Mouse (Mus musculus) intestine, postnatal 0 days (tissue): ENCODE measurements around the gene Ercc1. TPM values are rescaled to one million over a fixed set of nuclear protein-coding genes. Genes with fewer than 3 reads are reported as not detected.
A peak's percentile ranks its signal among the peaks of the same experiment; 100 is the strongest.

Experiments used
- ATAC-seq: fragments of 200-750 bp; cut with Nextera tagmentation; 2 replicates; pipeline ENCODE4 v1.8.0; 2017; ENCODE audit warnings: mild to moderate bottlenecking, moderate TSS enrichment, moderate library complexity
- H3K27ac ChIP-seq: fragments of 300-500 bp; sonication (generic); 2 replicates; pipeline ENCODE4 v1.5.1; 2014; ENCODE audit warnings: mild to moderate bottlenecking, low read depth, low read length, moderate library complexity
- H3K27me3 ChIP-seq: fragments of 300-500 bp; sonication (generic); replicated peaks from 2 replicates; pipeline ENCODE4 v1.6.1; 2014; ENCODE audit warnings: low read length, mixed read lengths; ENCODE audit not compliant: control insufficient read depth, insufficient read depth
- H3K36me3 ChIP-seq: fragments of 300-500 bp; sonication (generic); 2 replicates; pipeline ENCODE4 v1.6.1; 2014; ENCODE audit warnings: mild to moderate bottlenecking, moderate library complexity; ENCODE audit not compliant: control insufficient read depth, insufficient read depth
- H3K4me1 ChIP-seq: fragments of 300-500 bp; sonication (generic); replicated peaks from 2 replicates; pipeline ENCODE4 v1.6.1; 2014; ENCODE audit warnings: antibody characterized with exemption, low read length, mixed read lengths; ENCODE audit not compliant: control insufficient read depth, insufficient read depth
- H3K4me2 ChIP-seq: fragments of 300-500 bp; sonication (generic); replicated peaks from 2 replicates; pipeline ENCODE4 v1.6.1; 2014; ENCODE audit warnings: low read depth, mild to moderate bottlenecking, moderate library complexity
- H3K4me3 ChIP-seq: fragments of 300-500 bp; sonication (generic); 2 replicates; pipeline ENCODE4 v1.5.1; 2014; ENCODE audit warnings: low read depth, low read length
- H3K9ac ChIP-seq: fragments of 300-500 bp; sonication (generic); 2 replicates; pipeline ENCODE4 v1.6.1; 2014; ENCODE audit warnings: mild to moderate bottlenecking, low read depth, low read length
- H3K9me3 ChIP-seq: fragments of 300-500 bp; sonication (generic); 2 replicates; pipeline ENCODE4 v1.6.1; 2016; ENCODE audit warnings: mixed run types; ENCODE audit not compliant: control insufficient read depth
- CTCF ChIP-seq: sonication (generic); IDR thresholded peaks from 2 replicates; pipeline ENCODE4 v1.5.1; 2016; ENCODE audit warnings: low read depth, mild to moderate bottlenecking, control low read depth, antibody characterized with exemption, moderate library complexity
- WGBS: fragments of 180-500 bp; shearing (Covaris S2); extraction: QIAGEN DNeasy Blood & Tissue Kit; methylation state at CpG from one replicate; pipeline ENCODE4 v1.1.7; 2014; 5-methylcytosine and 5-hydroxymethylcytosine counted together
- polyA plus RNA-seq: library from polyadenylated mRNA; unstranded; fragments of >200 nt; fragmentation: Nextera tagmentation; extraction: Ambion mirVana; gene quantifications from 2 replicates; pipeline ENCODE4 v1.2.1, GENCODE M21; 2015

The Ercc1 gene
- polyA plus RNA-seq, 1 experiment from 2014 or later, result 22.1 TPM

- H3K9me3 ChIP-seq, result no peaks in the 10 kb centered on the region
- peaks cover 35% of the 10 kb centered on the region for H3K36me3 ChIP-seq
- no peak for ATAC-seq
- no peaks in the 10 kb centered on the region for H3K27me3 ChIP-seq
- no peak overlapping the region for H3K9ac ChIP-seq
- H3K27ac ChIP-seq, result no peak overlapping the region
- no peaks in the 10 kb centered on the region for H3K4me1 ChIP-seq
- H3K4me2 ChIP-seq, result no peak overlapping the region
- no peak for TF ChIP-seq CTCF
- 89% methylated on average over 9 of the region's 9 CpGs for WGBS
- no peak overlapping the region for H3K4me3 ChIP-seq
Measured at GRCm38 (mm10) chr7:19383708-19384107, 39.1 kb downstream of the Ercc1 start.

DNA sequence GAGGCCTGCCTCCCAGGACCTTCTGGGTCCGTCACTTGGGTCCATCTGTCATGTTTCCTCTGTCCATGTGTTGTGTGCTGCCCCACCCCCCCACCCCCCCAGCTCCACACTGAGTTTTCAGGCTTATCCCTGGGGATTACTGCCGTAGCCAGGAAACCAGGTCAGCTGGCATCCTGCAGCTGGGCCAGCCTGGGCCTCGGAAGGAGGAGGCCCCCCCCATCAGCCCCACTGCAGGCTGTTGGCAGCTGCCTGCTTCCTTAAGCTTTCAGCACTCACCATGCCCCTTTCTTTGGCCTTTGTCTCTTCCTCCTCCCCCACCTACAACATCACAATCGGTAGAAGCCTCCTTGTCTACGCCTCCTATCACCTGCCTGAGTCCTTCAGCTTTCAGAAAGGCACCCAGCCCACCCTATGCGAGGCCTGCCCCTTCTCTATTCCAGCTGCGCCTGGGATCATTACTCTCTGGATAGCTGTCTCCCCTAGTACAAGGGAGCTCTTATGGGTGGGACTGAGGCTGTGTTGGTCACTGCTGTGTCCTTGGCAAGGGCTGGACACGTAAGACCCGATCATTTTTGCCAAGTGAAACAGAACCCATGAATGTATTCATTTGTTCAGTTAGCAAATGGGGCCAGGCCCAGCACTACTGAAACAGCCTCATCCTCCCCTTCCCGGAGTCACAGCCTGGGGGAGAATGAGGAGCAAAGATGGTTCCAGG lies 44.3 kb downstream of the Ercc1 start:
- Histone ChIP-seq H3K36me3 (peaks cover 79% of the 10 kb centered on the region), H3K4me3 (no peak overlapping the region)
- WGBS, result 82% methylated on average over 10 of the region's 10 CpGs

DNA sequence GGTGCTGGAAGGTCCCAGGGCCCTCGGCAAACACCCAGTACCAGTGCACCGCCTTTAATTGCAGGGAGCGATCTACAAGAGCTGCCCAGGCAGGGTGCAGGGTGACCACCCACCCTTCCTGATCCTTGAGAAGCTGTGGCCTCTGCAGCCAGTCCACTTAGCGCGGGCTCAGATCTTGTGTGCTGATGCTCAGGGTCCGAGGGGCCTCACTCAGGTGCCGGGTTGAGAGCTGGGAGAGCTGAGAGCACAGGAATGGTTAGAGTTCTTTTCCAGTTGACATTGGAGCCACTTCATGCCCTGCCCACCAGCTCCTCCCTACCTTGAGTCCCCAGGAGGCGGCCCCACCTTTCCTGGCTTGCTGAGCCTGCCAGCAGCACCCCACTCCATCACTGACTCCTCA lies 49.9 kb downstream of the Ercc1 start:
- no peak overlapping the region for H3K27ac ChIP-seq
- no peak for ATAC-seq
- 86% methylated on average over 8 of the region's 8 CpGs for WGBS
- no peaks in the 10 kb centered on the region for H3K27me3 ChIP-seq
- no peak overlapping the region for H3K4me2 ChIP-seq
- no peak for TF ChIP-seq CTCF
- peaks cover 60% of the 10 kb centered on the region for H3K36me3 ChIP-seq
- H3K9ac ChIP-seq, result no peak overlapping the region
- H3K4me1 ChIP-seq, result no peaks in the 10 kb centered on the region
- no peak overlapping the region for H3K4me3 ChIP-seq
- H3K9me3 ChIP-seq, result no peaks in the 10 kb centered on the region

More for the DNA sequence above, 44.3 kb downstream of the Ercc1 start:
- no peaks in the 10 kb centered on the region for H3K27me3 ChIP-seq
- H3K9ac ChIP-seq, result no peak overlapping the region
- no peaks in the 10 kb centered on the region for H3K4me1 ChIP-seq
- no peak overlapping the region; the same call in 1 of the 2 replicates for H3K27ac ChIP-seq
- H3K9me3 ChIP-seq, result no peaks in the 10 kb centered on the region
- no peak overlapping the region for H3K4me2 ChIP-seq
- ATAC-seq, result no peak
- TF ChIP-seq CTCF, result no peak

DNA sequence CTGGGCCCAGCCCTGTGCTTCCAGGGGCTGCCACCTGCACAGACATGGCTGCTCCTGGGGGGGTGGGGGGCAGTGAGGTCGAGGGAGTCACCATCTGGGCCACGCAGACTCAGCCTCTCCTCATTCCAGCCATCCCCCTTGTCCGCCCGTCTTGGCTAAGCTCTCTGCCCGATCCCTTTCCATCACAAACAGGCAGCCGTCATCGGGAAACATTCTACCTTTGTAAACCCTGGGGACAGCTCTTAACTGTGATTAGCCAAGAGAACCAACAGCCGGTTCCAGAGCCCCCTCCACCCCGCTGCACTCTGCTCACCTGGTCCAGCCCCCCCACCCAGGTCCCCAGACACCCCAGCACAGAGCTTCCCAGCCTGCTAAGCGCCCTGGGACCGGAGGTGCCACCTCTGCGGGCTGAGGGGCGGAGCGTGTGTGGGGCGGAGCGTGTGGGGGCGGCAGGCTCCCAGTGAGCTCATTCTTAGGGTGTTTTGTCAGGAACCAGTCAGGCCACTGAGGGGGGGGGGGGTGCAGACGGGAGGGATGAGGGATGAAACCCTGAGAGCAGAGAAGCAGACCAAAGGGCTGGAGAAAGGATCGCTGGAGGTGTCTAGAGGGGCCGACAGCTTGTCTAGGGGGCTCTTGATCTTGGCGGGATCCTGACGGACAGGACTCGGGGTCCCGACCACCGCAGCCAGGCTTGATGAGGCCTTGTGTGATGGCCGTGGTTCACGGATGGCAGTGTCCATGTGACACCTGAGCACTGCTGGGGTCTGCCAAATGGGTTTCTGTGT lies 55.1 kb downstream of the Ercc1 start:
- Histone ChIP-seq H3K4me2 (peak overlapping the region; percentile 71), H3K36me3 (peaks cover 8% of the 10 kb centered on the region; the same call in 1 of the 2 replicates), H3K9ac (peak overlapping the region; percentile 17; the same call in 1 of the 2 replicates), H3K4me3 (peak overlapping the region; percentile 26), H3K27me3 (peaks cover 34% of the 10 kb centered on the region), H3K27ac (no peak overlapping the region), H3K9me3 (no peaks in the 10 kb centered on the region), H3K4me1 (0 out of 2 replicates have a peak, but pooled peaks cover 6% of the 10 kb centered on the region)
- TF ChIP-seq CTCF, result no peak
- WGBS, result 3% methylated on average over 27 of the region's 27 CpGs
- peak; percentile 33; the same call in 1 of the 2 replicates for ATAC-seq

GRCm38 (mm10) chr7:19400946-19401345 lies 56.4 kb downstream of the Ercc1 start:
- Histone ChIP-seq H3K27me3 (peaks cover 35% of the 10 kb centered on the region), H3K4me2 (no peak overlapping the region), H3K4me3 (no peak overlapping the region), H3K4me1 (0 out of 2 replicates have a peak, but pooled peaks cover 6% of the 10 kb centered on the region), H3K27ac (no peak overlapping the region), H3K9ac (no peak overlapping the region), H3K36me3 (no peaks in the 10 kb centered on the region), H3K9me3 (no peaks in the 10 kb centered on the region)
- peak; percentile 38 for TF ChIP-seq CTCF
- ATAC-seq, result no peak
- whole genome bisulfite sequencing, result 81% methylated on average over 4 of the region's 4 CpGs

- 82% methylated on average over 9 of the region's 9 CpGs for WGBS
- H3K27ac ChIP-seq, result no peak overlapping the region
- peaks cover 35% of the 10 kb centered on the region for H3K27me3 ChIP-seq
Measured at GRCm38 (mm10) chr7:19402535-19403112, 58.0 kb downstream of the Ercc1 start.

More at GRCm38 (mm10) chr7:19402535-19403112, 58.0 kb downstream of the Ercc1 start:
- Histone ChIP-seq H3K4me1 (0 out of 2 replicates have a peak, but pooled peaks cover 6% of the 10 kb centered on the region), H3K4me2 (no peak overlapping the region), H3K36me3 (no peaks in the 10 kb centered on the region), H3K4me3 (no peak overlapping the region), H3K9ac (no peak overlapping the region), H3K9me3 (no peaks in the 10 kb centered on the region)
- no peak for TF ChIP-seq CTCF
- ATAC-seq, result no peak
